Mouse (Mus musculus) CH12.LX (cell line): ENCODE data around the gene Rabgap1l. TPM values are rescaled to one million over a fixed set of nuclear protein-coding genes. Genes with fewer than 3 reads are reported as not detected.

Experiments used
- DNase-seq: peaks from one replicate; pipeline ENCODE4 v3.0.0-alpha.2; 2013; ENCODE audit errors: extremely low read depth
- H3K27ac ChIP-seq: 2 replicates; pipeline ENCODE4 v1.5.1; 2012; ENCODE audit warnings: low read depth, mild to moderate bottlenecking, control low read depth, moderate library complexity; ENCODE audit not compliant: insufficient read depth
- H3K27me3 ChIP-seq: replicated peaks from 2 replicates; pipeline ENCODE3; 2012; ENCODE audit warnings: inconsistent platforms
- H3K36me3 ChIP-seq, 2 experiments: replicated peaks in 1 of 2; 2 replicates each; pipeline versions ENCODE3 to v1.6.1; 2012; ENCODE audit warnings: inconsistent platforms in 1 of 2, low read length in 1 of 2, mild to moderate bottlenecking in 1 of 2, mixed read lengths in 1 of 2, moderate library complexity in 1 of 2; ENCODE audit not compliant: control insufficient read depth in 1 of 2, insufficient read depth in 1 of 2
- H3K4me1 ChIP-seq, 2 experiments: 2 replicates each; pipeline ENCODE4 v1.6.1; 2012; ENCODE audit warnings: inconsistent platforms in 1 of 2, moderate library complexity in 1 of 2; ENCODE audit not compliant: insufficient read depth in 2 of 2, control insufficient read depth in 1 of 2
- H3K4me2 ChIP-seq: 2 replicates; pipeline ENCODE4 v1.6.1; 2012; ENCODE audit warnings: low read depth, mild to moderate bottlenecking, control low read depth; ENCODE audit not compliant: poor library complexity, insufficient read depth, severe bottlenecking
- H3K4me3 ChIP-seq, 3 experiments: fragments of 150-350 bp in 1 of 3; sonication (generic) in 1 of 3; replicated peaks in 1 of 3; 2 replicates each; pipeline versions ENCODE3 to v1.5.1; 2011 to 2012; ENCODE audit warnings: low read depth in 2 of 3, low read length in 2 of 3, mild to moderate bottlenecking in 2 of 3, moderate library complexity in 2 of 3, control low read depth in 1 of 3, improper control_type of control experiment in 1 of 3, inconsistent platforms in 1 of 3, mixed read lengths in 1 of 3; ENCODE audit not compliant: poor library complexity in 1 of 3
- H3K79me2 ChIP-seq: replicated peaks from 2 replicates; pipeline ENCODE4 v1.6.1; 2012; ENCODE audit warnings: mild to moderate bottlenecking, moderate library complexity; ENCODE audit not compliant: control insufficient read depth, poor library complexity, insufficient read depth, severe bottlenecking; ENCODE audit errors: extremely low read depth
- H3K9ac ChIP-seq: 2 replicates; pipeline ENCODE4 v1.6.1; 2012; ENCODE audit warnings: low read depth, mild to moderate bottlenecking, control low read depth, moderate library complexity; ENCODE audit not compliant: insufficient read depth
- H3K9me3 ChIP-seq: replicated peaks from 2 replicates; pipeline ENCODE3; 2012; ENCODE audit warnings: low read length, inconsistent platforms, mixed read lengths
- BHLHE40 ChIP-seq: IDR thresholded peaks from 2 replicates; pipeline ENCODE4 v1.6.1; 2011; ENCODE audit warnings: mild to moderate bottlenecking, low read depth, low read length, improper control_type of control experiment
- CHD2 ChIP-seq: IDR thresholded peaks from 2 replicates; pipeline ENCODE4 v1.6.1; 2011; ENCODE audit warnings: low read length, improper control_type of control experiment
- ELF1 ChIP-seq: IDR thresholded peaks from 2 replicates; pipeline ENCODE4 v1.6.1; 2014; ENCODE audit warnings: low read depth, mild to moderate bottlenecking, inconsistent platforms, low read length, improper control_type of control experiment
- JUN ChIP-seq: IDR thresholded peaks from 2 replicates; pipeline ENCODE4 v1.6.1; 2011; ENCODE audit warnings: low read depth, mild to moderate bottlenecking, low read length, improper control_type of control experiment, moderate library complexity; ENCODE audit not compliant: insufficient read depth
- MAX ChIP-seq: IDR thresholded peaks from 2 replicates; pipeline ENCODE4 v1.6.1; 2011; ENCODE audit warnings: low read length, improper control_type of control experiment
- MEF2A ChIP-seq: IDR thresholded peaks from 2 replicates; pipeline ENCODE4 v1.6.1; 2014; ENCODE audit warnings: low read depth, mild to moderate bottlenecking, inconsistent platforms, low read length, improper control_type of control experiment, borderline replicate concordance
- NRF1 ChIP-seq: IDR thresholded peaks from 2 replicates; pipeline ENCODE4 v1.6.1; 2014; ENCODE audit warnings: low read depth, mild to moderate bottlenecking, inconsistent platforms, low read length, improper control_type of control experiment, moderate library complexity
- RCOR1 ChIP-seq: conservative IDR thresholded peaks from 2 replicates; pipeline ENCODE4 v1.6.1; 2012; ENCODE audit warnings: low read depth, mild to moderate bottlenecking, inconsistent platforms, low read length, improper control_type of control experiment
- ZKSCAN1 ChIP-seq: IDR thresholded peaks from 2 replicates; pipeline ENCODE4 v1.6.1; 2012; ENCODE audit warnings: low read depth, inconsistent platforms, low read length, improper control_type of control experiment, borderline replicate concordance
- dilution Hi-C: fragments of 300-500 bp; cut with MboI; formaldehyde crosslinking; loops from 2 replicates; pipeline ENCODE4 v1.14.3; 2020; ENCODE audit warnings: low sequenced_read_pairs; ENCODE audit not compliant: extremely low pct_unique_long_range_greater_than_20kb, extremely low pct_ligation_motif_present
- in situ Hi-C: fragments of 300-500 bp; cut with MboI; formaldehyde crosslinking; loops from 3 replicates; pipeline ENCODE4 v1.14.3; 2019; ENCODE audit warnings: low sequenced_read_pairs, low pct_ligation_motif_present, low pct_unique_long_range_greater_than_20kb, mixed read lengths
- polyA plus RNA-seq: library from polyadenylated mRNA; unstranded; fragments of >175 nt; gene quantifications from 2 replicates; pipeline ENCODE4 v1.2.1, GENCODE M21; 2012; ENCODE audit warnings: low read depth; ENCODE audit not compliant: insufficient read length
- total RNA-seq, 2 experiments: library from RNA; depleted of rRNA; stranded (reverse); fragments of 300-350 nt in 1 of 2; fragments of >200 nt in 1 of 2; gene quantifications; 2 replicates each; pipeline ENCODE4 v1.2.3; 2012 to 2014

Rabgap1l gene
- total and polyA plus RNA-seq, 3 experiments, result 84.0 to 109 (median 85.6) TPM

DNA sequence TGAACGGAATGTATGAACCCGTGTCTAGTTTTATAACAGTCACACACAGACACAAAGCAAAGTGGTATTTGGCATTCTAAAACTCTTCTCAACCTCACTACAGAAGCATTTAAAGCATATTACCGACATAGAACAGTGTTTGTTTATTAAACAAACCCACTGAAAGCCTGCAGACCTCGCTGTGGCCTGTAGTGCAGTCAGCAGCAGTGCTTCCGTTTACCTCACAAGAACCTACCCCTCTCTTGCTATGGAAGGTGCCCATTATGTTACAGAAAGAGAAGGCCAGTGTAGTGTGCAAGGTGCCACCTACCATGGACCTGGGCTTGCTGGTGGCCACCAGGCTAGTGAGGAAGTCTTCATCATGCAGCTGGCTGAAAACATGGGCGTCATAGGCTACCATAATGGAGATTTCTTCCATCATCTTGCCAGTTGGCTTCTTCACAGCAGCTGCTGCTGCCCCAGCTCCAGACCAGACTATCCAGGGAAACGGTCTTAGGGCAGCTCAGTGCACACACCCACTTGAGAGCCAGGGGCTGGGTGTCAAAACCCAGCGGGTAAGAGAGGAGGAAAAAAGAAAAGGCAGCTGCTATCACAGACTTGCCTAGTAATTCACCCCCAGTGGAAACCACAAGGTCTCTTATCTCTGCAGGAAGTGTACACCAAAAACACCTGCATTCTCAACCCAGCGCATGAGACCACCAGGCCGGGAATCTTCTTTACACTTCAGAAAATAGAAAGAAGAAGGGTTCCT lies 486.0 kb downstream of the Rabgap1l start (continued):
- TF ChIP-seq ELF1 (no peak), NRF1 (no peak), RCOR1 (no peak), JUN (no peak), ZKSCAN1 (no peak)

- peaks cover 0 to 15% of the 10 kb centered on the region in 2 experiments for H3K36me3 ChIP-seq
- dilution Hi-C loops, result no loop called here
These were observed 486.7 kb downstream of the Rabgap1l start for GRCm38 (mm10) chr1:160306336-160306735.

GRCm38 (mm10) chr1:160305826-160306225 lies 487.2 kb downstream of the Rabgap1l start:
- Histone ChIP-seq H3K9ac (no peak overlapping the region), H3K4me1 (peaks cover 20 to 44% of the 10 kb centered on the region in 2 experiments), H3K79me2 (peaks cover 3% of the 10 kb centered on the region; the same call in 1 of the 2 replicates), H3K27me3 (no peaks in the 10 kb centered on the region), H3K4me3 (no peak overlapping the region), H3K27ac (no peak overlapping the region), H3K4me2 (no peak overlapping the region), H3K9me3 (no peaks in the 10 kb centered on the region), H3K36me3 (peaks cover 0 to 15% of the 10 kb centered on the region in 2 experiments)
- dilution Hi-C loops (no loop called here), in situ Hi-C loops (no loop called here)
- no peak for DNase-seq
- no peak for TF ChIP-seq ZKSCAN1

More at GRCm38 (mm10) chr1:160306336-160306735, 486.7 kb downstream of the Rabgap1l start:
- no peak overlapping the region for H3K27ac ChIP-seq
- DNase-seq, result no peak
- in situ Hi-C loops, result no loop called here
- H3K9me3 ChIP-seq, result no peaks in the 10 kb centered on the region
- H3K4me1 ChIP-seq, result peaks cover 22 to 49% of the 10 kb centered on the region in 2 experiments
- H3K27me3 ChIP-seq, result no peaks in the 10 kb centered on the region
- TF ChIP-seq CHD2 (no peak), MEF2A (no peak), RCOR1 (no peak), BHLHE40 (no peak), MAX (no peak), JUN (no peak)
- TF ChIP-seq, all 38 proteins: peak for 0
- Histone ChIP-seq H3K4me2 (no peak overlapping the region), H3K79me2 (peaks cover 3% of the 10 kb centered on the region; the same call in 1 of the 2 replicates), H3K9ac (no peak overlapping the region), H3K4me3 (no peak overlapping the region)
